Mouse (Mus musculus): ENCODE results near the gene Nln. TPM values are rescaled to one million over a fixed set of nuclear protein-coding genes. Genes with fewer than 3 reads are reported as not detected.

Nln gene
- 18.1 and 22.1 TPM in 2 replicates for polyA plus RNA-seq (2015; fragmentation: Nextera tagmentation; extraction: Ambion mirVana)

GRCm38 (mm10) chr13:104109288-104109815, at the start of gene Nln, which contains the start of gene Sgtb:
Gene Nln (minus strand): TSS chr13:104109614.
Gene Sgtb (plus strand): TSS chr13:104109741.
- whole genome bisulfite sequencing: under 1% methylated on average over 35 of the region's 44 CpGs
- Histone ChIP-seq H3K4me2 (ENCODE audit: low read depth, low read length) (peak within 1 kb of the TSS; percentile 100), H3K4me1 (replicated peaks; ENCODE audit: control insufficient read depth, insufficient read depth, low read length) (0 out of 2 replicates have a peak, but pooled peaks cover 12% of the 10 kb centered on the region), H3K27me3 (ENCODE audit: control insufficient read depth, insufficient read depth, low read depth, low read length) (no peaks in the 10 kb centered on the region), H3K36me3 (ENCODE audit: control insufficient read depth, insufficient read depth, low read length) (no peaks in the 10 kb centered on the region), H3K9ac (ENCODE audit: low read length) (peak within 1 kb of the TSS; percentile 80), H3K9me3 (ENCODE audit: control insufficient read depth, low read length) (no peaks in the 10 kb centered on the region; the same call in 1 of the 2 replicates), H3K4me3 (ENCODE audit: low read length) (peak within 1 kb of the TSS; percentile 93), H3K27ac (ENCODE audit: low read length) (peak within 1 kb of the TSS; percentile 58)
- peak; percentile 98 for ATAC-seq (ENCODE audit: low read depth)

DNA sequence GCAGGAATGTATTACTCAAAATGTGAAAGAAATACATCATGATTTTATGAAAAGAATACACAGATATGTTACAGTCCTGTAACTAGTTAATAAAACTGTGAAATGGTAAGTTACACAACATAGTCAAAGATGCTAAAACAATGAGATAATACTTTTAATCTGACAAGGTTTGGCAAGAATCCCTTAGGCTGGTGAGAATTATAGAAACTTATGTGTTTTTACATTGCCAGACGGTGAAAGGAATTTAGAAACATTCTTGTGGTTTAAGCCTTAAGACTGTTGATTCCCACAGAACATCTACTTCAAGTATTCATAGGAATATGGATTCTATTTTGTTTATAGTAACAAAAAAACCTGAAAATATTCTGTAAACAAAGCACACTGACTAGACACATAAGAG, 46.3 kb upstream of the Nln start:
- no peak overlapping the region for H3K9ac ChIP-seq (ENCODE audit: low read length)
- no peak overlapping the region for H3K4me2 ChIP-seq (ENCODE audit: low read depth, low read length)
- WGBS: 74% methylated on average over 1 of the region's 1 CpGs
- no peak overlapping the region for H3K27ac ChIP-seq (ENCODE audit: low read length)
- no peak for ATAC-seq (ENCODE audit: low read depth)
- H3K4me1 ChIP-seq (replicated peaks; ENCODE audit: control insufficient read depth, insufficient read depth, low read length): no peaks in the 10 kb centered on the region
- H3K36me3 ChIP-seq (ENCODE audit: control insufficient read depth, insufficient read depth, low read length): peaks cover 16% of the 10 kb centered on the region
- no peaks in the 10 kb centered on the region for H3K9me3 ChIP-seq (ENCODE audit: control insufficient read depth, low read length)
- no peak overlapping the region for H3K4me3 ChIP-seq (ENCODE audit: low read length)
- H3K27me3 ChIP-seq (ENCODE audit: control insufficient read depth, insufficient read depth, low read depth, low read length): no peaks in the 10 kb centered on the region

- Histone ChIP-seq H3K9ac (ENCODE audit: low read length) (no peak overlapping the region), H3K9me3 (ENCODE audit: control insufficient read depth, low read length) (no peaks in the 10 kb centered on the region), H3K36me3 (ENCODE audit: control insufficient read depth, insufficient read depth, low read length) (peaks cover 14% of the 10 kb centered on the region), H3K4me1 (replicated peaks; ENCODE audit: control insufficient read depth, insufficient read depth, low read length) (no peaks in the 10 kb centered on the region), H3K27me3 (ENCODE audit: control insufficient read depth, insufficient read depth, low read depth, low read length) (no peaks in the 10 kb centered on the region), H3K4me3 (ENCODE audit: low read length) (no peak overlapping the region), H3K4me2 (ENCODE audit: low read depth, low read length) (no peak overlapping the region), H3K27ac (ENCODE audit: low read length) (no peak overlapping the region)
- no peak for ATAC-seq (ENCODE audit: low read depth)
- WGBS: 88% methylated on average over 7 of the region's 7 CpGs
Measured at GRCm38 (mm10) chr13:104155106-104155505, 45.7 kb upstream of the Nln start.

DNA sequence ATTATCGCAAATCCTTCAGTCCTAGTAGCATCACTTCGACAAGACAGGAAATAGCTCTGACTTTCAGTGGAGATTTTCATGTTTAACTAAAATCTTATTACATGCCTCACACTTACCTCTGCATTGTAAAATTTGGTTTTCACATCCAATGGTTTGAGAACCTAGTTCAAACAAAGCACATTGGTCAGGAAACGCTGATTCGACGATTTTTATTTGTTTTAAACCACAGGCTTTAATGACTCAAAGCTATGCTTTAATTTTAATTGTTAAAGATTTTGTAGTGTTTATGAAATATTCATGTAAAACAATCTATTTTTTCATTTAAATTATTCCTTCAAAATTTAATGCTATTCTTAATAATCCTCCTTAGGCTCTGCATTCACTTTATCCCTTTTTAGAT, 44.8 kb upstream of the Nln start:
- no peak overlapping the region for H3K4me3 ChIP-seq (ENCODE audit: low read length)
- H3K36me3 ChIP-seq (ENCODE audit: control insufficient read depth, insufficient read depth, low read length): peaks cover 14% of the 10 kb centered on the region
- no peak overlapping the region for H3K27ac ChIP-seq (ENCODE audit: low read length)
- H3K27me3 ChIP-seq (ENCODE audit: control insufficient read depth, insufficient read depth, low read depth, low read length): no peaks in the 10 kb centered on the region
- H3K4me1 ChIP-seq (replicated peaks; ENCODE audit: control insufficient read depth, insufficient read depth, low read length): no peaks in the 10 kb centered on the region
- ATAC-seq (ENCODE audit: low read depth): no peak
- no peak overlapping the region for H3K4me2 ChIP-seq (ENCODE audit: low read depth, low read length)
- WGBS: 91% methylated on average over 5 of the region's 5 CpGs
- H3K9me3 ChIP-seq (ENCODE audit: control insufficient read depth, low read length): no peaks in the 10 kb centered on the region
- H3K9ac ChIP-seq (ENCODE audit: low read length): no peak overlapping the region

DNA sequence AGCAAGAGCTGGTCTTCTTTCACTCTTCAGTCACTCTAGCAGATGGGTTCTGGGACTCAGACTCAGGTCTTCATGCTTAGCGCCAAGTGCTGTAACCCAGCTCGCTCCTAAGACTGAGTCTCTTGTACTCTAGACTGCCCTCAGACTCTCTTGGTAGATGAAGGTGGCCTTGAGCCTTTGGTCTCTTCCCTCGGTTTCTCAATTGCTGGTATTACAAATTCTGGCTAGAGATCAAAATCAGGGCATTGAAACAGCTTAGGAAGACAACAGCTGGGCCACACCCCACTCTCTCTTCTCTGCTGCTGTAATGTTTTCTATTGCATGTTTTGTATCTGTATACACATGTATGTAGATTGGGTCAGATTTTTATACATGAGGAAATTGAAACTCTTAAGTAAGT, 36.2 kb upstream of the Nln start:
- Histone ChIP-seq H3K9me3 (ENCODE audit: control insufficient read depth, low read length) (no peaks in the 10 kb centered on the region), H3K36me3 (ENCODE audit: control insufficient read depth, insufficient read depth, low read length) (peaks cover 37% of the 10 kb centered on the region), H3K27me3 (ENCODE audit: control insufficient read depth, insufficient read depth, low read depth, low read length) (no peaks in the 10 kb centered on the region), H3K4me2 (ENCODE audit: low read depth, low read length) (no peak overlapping the region), H3K27ac (ENCODE audit: low read length) (no peak overlapping the region), H3K4me3 (ENCODE audit: low read length) (no peak overlapping the region), H3K4me1 (replicated peaks; ENCODE audit: control insufficient read depth, insufficient read depth, low read length) (no peaks in the 10 kb centered on the region), H3K9ac (ENCODE audit: low read length) (no peak overlapping the region)
- no peak for ATAC-seq (ENCODE audit: low read depth)
- 84% methylated on average over 3 of the region's 3 CpGs for WGBS

DNA sequence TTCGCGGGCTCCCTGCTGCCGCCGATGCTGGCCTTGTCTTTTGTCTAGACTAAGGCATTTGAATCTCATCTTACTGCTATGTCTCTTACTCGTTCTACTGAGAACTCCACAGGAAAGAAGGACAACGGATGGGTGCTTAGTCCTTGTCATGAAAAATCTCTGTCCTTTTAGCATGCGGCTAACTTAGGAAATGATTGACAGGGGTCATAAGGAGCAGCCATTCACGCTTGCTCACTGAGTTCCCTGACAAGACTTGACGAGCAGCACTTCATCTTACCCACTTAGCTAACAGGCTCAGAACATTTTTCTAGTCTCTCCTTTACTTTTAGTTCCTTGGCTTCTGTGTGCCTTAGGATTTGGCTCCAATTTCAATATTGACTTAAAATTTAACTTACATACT, 35.5 kb upstream of the Nln start:
- 71% methylated on average over 9 of the region's 9 CpGs for WGBS
- Histone ChIP-seq H3K27me3 (ENCODE audit: control insufficient read depth, insufficient read depth, low read depth, low read length) (no peaks in the 10 kb centered on the region), H3K9me3 (ENCODE audit: control insufficient read depth, low read length) (no peaks in the 10 kb centered on the region), H3K27ac (ENCODE audit: low read length) (no peak overlapping the region), H3K4me2 (ENCODE audit: low read depth, low read length) (no peak overlapping the region), H3K36me3 (ENCODE audit: control insufficient read depth, insufficient read depth, low read length) (peaks cover 37% of the 10 kb centered on the region), H3K9ac (ENCODE audit: low read length) (no peak overlapping the region), H3K4me1 (replicated peaks; ENCODE audit: control insufficient read depth, insufficient read depth, low read length) (no peaks in the 10 kb centered on the region), H3K4me3 (ENCODE audit: low read length) (no peak overlapping the region)
- ATAC-seq (ENCODE audit: low read depth): no peak

DNA sequence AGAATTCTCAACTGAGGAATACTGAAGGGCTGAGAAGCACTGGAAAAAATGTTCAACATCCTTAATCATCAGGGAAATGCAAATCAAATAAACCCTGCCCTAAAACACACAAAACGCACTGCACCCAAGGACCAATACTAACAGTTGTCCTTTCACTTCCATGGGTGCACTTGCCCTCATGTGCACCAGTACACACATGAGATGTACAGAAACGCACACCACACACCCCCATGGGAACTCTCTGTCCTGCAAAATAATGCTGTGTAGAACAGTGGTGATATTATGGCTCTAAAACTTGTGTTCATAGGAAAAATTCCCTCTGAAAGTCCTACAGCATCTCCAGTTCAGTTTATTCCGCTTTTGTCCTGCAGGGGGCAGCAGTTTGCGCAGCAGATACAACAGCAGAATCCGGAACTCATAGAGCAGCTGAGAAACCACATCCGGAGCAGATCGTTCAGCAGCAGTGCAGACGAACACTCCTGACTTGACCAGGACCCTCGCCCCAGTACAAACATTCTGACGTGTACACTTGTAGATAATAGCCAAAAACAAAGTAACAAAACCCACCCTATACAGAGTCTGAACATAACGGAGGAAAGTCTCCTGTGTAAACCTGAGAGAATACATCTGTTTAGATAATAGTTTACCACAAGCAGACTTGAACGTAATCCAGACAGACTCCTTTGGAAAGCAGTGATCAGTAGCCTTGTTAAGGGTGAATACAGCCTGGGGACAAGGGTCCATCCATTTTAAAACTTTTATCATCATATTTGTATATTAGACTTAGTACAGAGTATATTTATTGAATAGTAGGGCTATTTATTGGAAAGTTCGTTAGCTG, 30.2 kb upstream of the Nln start:
- no peaks in the 10 kb centered on the region for H3K4me1 ChIP-seq (replicated peaks; ENCODE audit: control insufficient read depth, insufficient read depth, low read length)
- H3K4me3 ChIP-seq (ENCODE audit: low read length): no peak overlapping the region
- WGBS: 36% methylated on average over 13 of the region's 13 CpGs
- peak; percentile 64 for ATAC-seq (ENCODE audit: low read depth)
- peak overlapping the region; percentile 13; the same call in 1 of the 2 replicates for H3K4me2 ChIP-seq (ENCODE audit: low read depth, low read length)
- H3K9me3 ChIP-seq (ENCODE audit: control insufficient read depth, low read length): no peaks in the 10 kb centered on the region
- H3K9ac ChIP-seq (ENCODE audit: low read length): no peak overlapping the region
- peaks cover 11% of the 10 kb centered on the region; the same call in 1 of the 2 replicates for H3K36me3 ChIP-seq (ENCODE audit: control insufficient read depth, insufficient read depth, low read length)
- no peaks in the 10 kb centered on the region for H3K27me3 ChIP-seq (ENCODE audit: control insufficient read depth, insufficient read depth, low read depth, low read length)
- H3K27ac ChIP-seq (ENCODE audit: low read length): no peak overlapping the region

- ATAC-seq (ENCODE audit: low read depth): no peak
- no peaks in the 10 kb centered on the region for H3K9me3 ChIP-seq (ENCODE audit: control insufficient read depth, low read length)
- no peak overlapping the region for H3K27ac ChIP-seq (ENCODE audit: low read length)
- H3K4me1 ChIP-seq (replicated peaks; ENCODE audit: control insufficient read depth, insufficient read depth, low read length): no peaks in the 10 kb centered on the region
- 79% methylated on average over 4 of the region's 4 CpGs for WGBS
- H3K4me3 ChIP-seq (ENCODE audit: low read length): no peak overlapping the region
- H3K4me2 ChIP-seq (ENCODE audit: low read depth, low read length): no peak overlapping the region
- no peak overlapping the region for H3K9ac ChIP-seq (ENCODE audit: low read length)
- no peaks in the 10 kb centered on the region for H3K27me3 ChIP-seq (ENCODE audit: control insufficient read depth, insufficient read depth, low read depth, low read length)
- no peaks in the 10 kb centered on the region for H3K36me3 ChIP-seq (ENCODE audit: control insufficient read depth, insufficient read depth, low read length)
Measured at GRCm38 (mm10) chr13:104134510-104135085, 25.2 kb upstream of the Nln start.

- ATAC-seq (ENCODE audit: low read depth): no peak
- H3K4me3 ChIP-seq (ENCODE audit: low read length): no peak overlapping the region
Measured at GRCm38 (mm10) chr13:104132561-104132960, 23.1 kb upstream of the Nln start.

More at GRCm38 (mm10) chr13:104132561-104132960, 23.1 kb upstream of the Nln start:
- Histone ChIP-seq H3K9me3 (ENCODE audit: control insufficient read depth, low read length) (no peaks in the 10 kb centered on the region), H3K27ac (ENCODE audit: low read length) (no peak overlapping the region), H3K27me3 (ENCODE audit: control insufficient read depth, insufficient read depth, low read depth, low read length) (no peaks in the 10 kb centered on the region), H3K4me1 (replicated peaks; ENCODE audit: control insufficient read depth, insufficient read depth, low read length) (no peaks in the 10 kb centered on the region), H3K4me2 (ENCODE audit: low read depth, low read length) (no peak overlapping the region), H3K9ac (ENCODE audit: low read length) (no peak overlapping the region), H3K36me3 (ENCODE audit: control insufficient read depth, insufficient read depth, low read length) (no peaks in the 10 kb centered on the region)
- WGBS: 79% methylated on average over 2 of the region's 2 CpGs

All from lung, embryonic 16.5 days (tissue).